Mouse (Mus musculus) heart, embryonic 15.5 days (tissue): ENCODE results near the gene Anks1b. TPM values are rescaled to one million over a fixed set of nuclear protein-coding genes. Genes with fewer than 3 reads are reported as not detected.

ENCODE experiments used
- ATAC-seq: fragments of 200-750 bp; cut with Nextera tagmentation; replicated peaks from 2 replicates; pipeline ENCODE4 v1.8.0; 2017; ENCODE audit warnings: low read depth, moderate TSS enrichment; ENCODE audit not compliant: insufficient number of reproducible peaks, insufficient read depth, low FRiP score
- H3K27ac ChIP-seq: fragments of 300-500 bp; sonication (generic); 2 replicates; pipeline ENCODE4 v1.5.1; 2015; ENCODE audit warnings: mild to moderate bottlenecking, inconsistent platforms
- H3K27me3 ChIP-seq: fragments of 300-500 bp; sonication (generic); 2 replicates; pipeline ENCODE4 v1.6.1; 2015; ENCODE audit warnings: inconsistent platforms
- H3K36me3 ChIP-seq: fragments of 300-500 bp; sonication (generic); 2 replicates; pipeline ENCODE4 v1.6.1; 2015; ENCODE audit warnings: mild to moderate bottlenecking, inconsistent platforms
- H3K4me1 ChIP-seq: fragments of 300-500 bp; sonication (generic); replicated peaks from 2 replicates; pipeline ENCODE4 v1.6.1; 2015; ENCODE audit warnings: inconsistent platforms
- H3K4me2 ChIP-seq: fragments of 300-500 bp; sonication (generic); 2 replicates; pipeline ENCODE4 v1.6.1; 2015; ENCODE audit warnings: inconsistent platforms, mild to moderate bottlenecking, moderate library complexity
- H3K4me3 ChIP-seq: fragments of 300-500 bp; sonication (generic); 2 replicates; pipeline ENCODE4 v1.5.1; 2015; ENCODE audit warnings: mild to moderate bottlenecking, inconsistent platforms
- H3K9ac ChIP-seq: fragments of 300-500 bp; sonication (generic); 2 replicates; pipeline ENCODE4 v1.6.1; 2015; ENCODE audit warnings: mild to moderate bottlenecking, inconsistent platforms
- H3K9me3 ChIP-seq: fragments of 300-500 bp; sonication (generic); replicated peaks from 2 replicates; pipeline ENCODE4 v1.6.1; 2016; ENCODE audit warnings: inconsistent platforms
- WGBS: fragments of 180-500 bp; shearing (Covaris S2); methylation state at CpG from one replicate; pipeline ENCODE4 v1.1.7; 2015; ENCODE audit warnings: mixed read lengths; 5-methylcytosine and 5-hydroxymethylcytosine counted together
- polyA plus RNA-seq: library from polyadenylated mRNA; unstranded; fragments of >200 nt; fragmentation: Nextera tagmentation; extraction: Ambion mirVana; gene quantifications from 2 replicates; pipeline ENCODE4 v1.2.1, GENCODE M21; 2015

The Anks1b gene
- polyA plus RNA-seq, 1 experiment from 2014 or later = 0.79 TPM

DNA sequence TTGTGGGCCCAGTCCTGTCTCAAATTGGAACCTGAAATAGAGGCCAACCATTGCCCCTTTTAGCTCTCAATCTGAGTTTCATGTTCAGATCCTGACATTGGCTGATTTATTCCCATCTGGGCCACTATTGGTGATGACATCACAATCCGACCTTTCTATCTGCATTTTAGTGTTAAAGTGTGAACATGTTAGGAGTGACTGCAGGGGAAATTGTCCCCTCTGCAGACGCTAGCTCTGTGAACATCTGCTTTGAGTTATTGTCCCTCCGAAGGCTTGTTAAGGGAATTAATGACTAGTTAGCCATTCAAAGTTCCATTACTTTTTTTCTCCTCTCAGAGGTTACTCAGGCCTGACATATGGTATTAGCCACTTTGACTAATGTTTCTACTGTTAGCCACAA is 810.5 kb downstream of the Anks1b start:
- WGBS = 46% methylated on average over 3 of the region's 3 CpGs
- H3K27ac ChIP-seq = no peak overlapping the region
- H3K36me3 ChIP-seq = no peaks in the 10 kb centered on the region
- no peak overlapping the region for H3K4me2 ChIP-seq
- no peaks in the 10 kb centered on the region for H3K27me3 ChIP-seq
- no peak overlapping the region for H3K9ac ChIP-seq
- ATAC-seq = no peak
- H3K4me1 ChIP-seq = no peaks in the 10 kb centered on the region
- H3K4me3 ChIP-seq = no peak overlapping the region
- H3K9me3 ChIP-seq = no peaks in the 10 kb centered on the region

DNA sequence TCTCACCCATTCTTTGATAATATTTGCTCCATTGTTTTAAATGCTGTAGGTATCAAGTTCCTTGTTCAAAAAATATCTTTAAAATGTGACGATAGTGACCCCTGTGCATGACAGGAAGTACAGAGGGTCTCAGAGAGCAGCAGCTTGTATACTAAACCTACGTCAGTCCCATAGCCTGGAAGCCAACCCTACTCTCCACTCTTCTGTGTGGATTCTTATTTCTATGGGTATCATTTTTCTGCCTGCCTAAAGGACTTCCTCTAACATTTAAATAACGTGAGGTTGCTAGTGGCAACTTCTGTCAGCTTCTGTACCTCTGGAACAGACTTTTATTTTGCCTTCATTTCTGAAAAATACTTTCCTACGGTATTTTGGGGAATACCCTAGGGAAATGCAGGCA is 812.1 kb downstream of the Anks1b start:
- ATAC-seq = no peak

DNA sequence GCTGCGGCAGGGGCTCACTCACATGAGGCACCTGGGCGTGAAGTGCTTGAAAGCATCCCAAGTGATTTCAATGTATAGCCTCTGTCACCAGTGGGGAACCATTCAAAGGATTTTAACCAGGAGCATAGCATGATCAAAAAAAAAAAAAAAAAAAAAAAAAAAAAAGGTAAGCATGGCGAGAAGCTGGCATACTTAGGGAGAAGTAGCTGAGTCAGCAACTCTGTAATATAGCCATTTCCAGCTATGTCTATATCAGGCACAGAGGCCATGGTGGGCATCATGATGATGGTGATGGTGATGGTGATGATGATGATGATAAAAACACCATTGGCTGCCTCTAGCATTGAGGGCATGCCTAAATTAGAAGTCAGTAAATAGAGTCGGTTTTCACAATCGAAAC is 814.8 kb downstream of the Anks1b start:
- no peak for ATAC-seq
- H3K27me3 ChIP-seq = no peaks in the 10 kb centered on the region
- H3K9ac ChIP-seq = no peak overlapping the region
- H3K27ac ChIP-seq = no peak overlapping the region
- WGBS = 90% methylated on average over 5 of the region's 5 CpGs
- no peaks in the 10 kb centered on the region for H3K36me3 ChIP-seq
- no peak overlapping the region for H3K4me3 ChIP-seq
- H3K4me2 ChIP-seq = no peak overlapping the region
- no peaks in the 10 kb centered on the region for H3K9me3 ChIP-seq
- no peaks in the 10 kb centered on the region for H3K4me1 ChIP-seq

More for the DNA sequence above, 812.1 kb downstream of the Anks1b start:
- Histone ChIP-seq H3K36me3 (no peaks in the 10 kb centered on the region), H3K4me3 (no peak overlapping the region), H3K9ac (no peak overlapping the region), H3K27ac (no peak overlapping the region), H3K4me2 (no peak overlapping the region), H3K4me1 (no peaks in the 10 kb centered on the region), H3K9me3 (no peaks in the 10 kb centered on the region), H3K27me3 (no peaks in the 10 kb centered on the region)
- 62% methylated on average over 4 of the region's 4 CpGs for WGBS

DNA sequence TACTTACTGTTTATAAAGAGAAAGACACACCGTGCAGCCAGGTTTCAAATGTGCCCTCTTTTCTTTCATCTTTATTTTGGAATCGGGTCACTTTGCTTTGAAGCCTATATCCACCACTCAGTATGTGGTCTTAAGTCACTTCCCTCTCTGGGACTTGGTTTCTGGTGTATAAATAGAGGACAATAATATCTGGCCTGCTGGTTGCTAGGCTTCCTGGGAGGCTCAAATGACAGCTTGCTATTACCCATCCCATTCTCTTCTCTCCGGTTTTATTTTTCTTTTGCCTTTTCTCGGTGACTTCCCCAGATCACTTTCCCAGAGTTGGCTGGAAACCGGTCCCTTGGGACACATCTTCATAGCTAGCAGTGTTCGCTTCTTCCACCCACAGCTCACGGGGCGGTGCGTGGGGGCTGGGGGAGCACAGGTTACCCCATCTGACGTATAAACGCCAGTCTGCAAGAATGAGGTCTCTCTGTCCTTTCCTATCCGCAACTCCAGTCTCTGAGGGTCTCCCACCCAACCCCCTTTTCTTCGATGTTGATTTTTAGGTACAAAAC is 815.5 kb downstream of the Anks1b start:
- no peaks in the 10 kb centered on the region for H3K36me3 ChIP-seq
- no peak overlapping the region for H3K4me3 ChIP-seq
- no peak for ATAC-seq
- no peak overlapping the region for H3K27ac ChIP-seq
- WGBS = 81% methylated on average over 13 of the region's 13 CpGs
- H3K4me1 ChIP-seq = no peaks in the 10 kb centered on the region
- H3K27me3 ChIP-seq = no peaks in the 10 kb centered on the region
- H3K4me2 ChIP-seq = no peak overlapping the region
- H3K9ac ChIP-seq = no peak overlapping the region
- H3K9me3 ChIP-seq = no peaks in the 10 kb centered on the region

DNA sequence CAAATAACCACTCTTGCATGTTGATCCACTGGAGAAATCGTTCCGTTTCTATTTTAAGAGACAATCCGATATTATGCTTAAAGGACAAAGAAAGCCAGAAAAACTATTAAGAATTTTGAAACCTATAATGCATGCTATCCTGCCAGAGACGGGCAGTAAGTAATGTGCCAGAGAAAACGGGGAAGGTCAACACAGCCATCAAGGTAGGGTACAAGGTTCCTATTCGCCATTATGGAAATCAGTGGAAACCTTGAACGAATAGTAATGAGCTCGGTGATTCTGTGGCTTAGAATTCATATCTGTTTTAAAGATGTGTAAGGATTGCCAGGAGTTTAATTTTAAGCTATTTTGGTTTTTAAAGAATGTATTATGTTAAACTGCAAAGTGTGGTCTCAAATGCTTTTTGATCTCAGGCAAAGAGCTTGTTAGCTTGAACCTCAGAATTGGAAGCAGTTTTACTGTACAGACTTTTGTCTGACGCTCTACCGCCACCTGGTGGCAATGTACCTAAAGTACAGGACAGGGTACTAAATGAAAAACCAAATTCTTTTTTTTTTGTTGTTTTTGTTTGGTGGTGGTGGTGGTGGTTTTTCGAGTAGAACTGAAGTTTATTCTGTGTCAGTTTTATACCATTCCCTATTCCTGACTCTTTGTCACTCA is 816.7 kb downstream of the Anks1b start:
- Histone ChIP-seq H3K36me3 (no peaks in the 10 kb centered on the region), H3K4me1 (no peaks in the 10 kb centered on the region), H3K27me3 (no peaks in the 10 kb centered on the region), H3K4me2 (no peak overlapping the region), H3K9me3 (no peaks in the 10 kb centered on the region), H3K9ac (no peak overlapping the region), H3K27ac (no peak overlapping the region), H3K4me3 (no peak overlapping the region)
- WGBS = 57% methylated on average over 11 of the region's 11 CpGs
- ATAC-seq = no peak

DNA sequence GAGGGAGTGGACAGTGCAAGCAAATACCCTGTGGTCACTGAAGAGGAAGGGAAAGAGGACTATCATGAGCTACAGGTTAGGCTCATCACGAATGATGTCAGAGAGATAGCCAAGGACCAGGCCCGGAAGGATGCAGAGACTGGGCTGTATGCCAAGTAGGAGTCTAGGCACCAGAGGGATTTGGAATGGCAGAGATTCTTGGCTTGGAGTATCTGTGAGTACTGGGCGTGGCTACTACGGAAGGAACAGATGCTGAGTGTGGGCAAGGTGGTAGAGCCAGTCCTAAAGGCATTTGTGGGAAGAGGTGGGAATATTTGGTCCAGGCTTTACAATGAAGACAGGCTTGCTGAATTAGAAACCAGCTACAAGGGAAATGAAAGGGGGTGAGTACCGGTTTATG is 823.4 kb downstream of the Anks1b start:
- H3K4me1 ChIP-seq = peaks cover 4% of the 10 kb centered on the region; the same call in 1 of the 2 replicates
- no peak overlapping the region for H3K4me2 ChIP-seq
- H3K36me3 ChIP-seq = no peaks in the 10 kb centered on the region
- no peak overlapping the region for H3K4me3 ChIP-seq
- WGBS = 68% methylated on average over 5 of the region's 5 CpGs
- no peak overlapping the region for H3K27ac ChIP-seq
- ATAC-seq = no peak
- no peaks in the 10 kb centered on the region for H3K9me3 ChIP-seq
- no peaks in the 10 kb centered on the region for H3K27me3 ChIP-seq
- H3K9ac ChIP-seq = no peak overlapping the region

DNA sequence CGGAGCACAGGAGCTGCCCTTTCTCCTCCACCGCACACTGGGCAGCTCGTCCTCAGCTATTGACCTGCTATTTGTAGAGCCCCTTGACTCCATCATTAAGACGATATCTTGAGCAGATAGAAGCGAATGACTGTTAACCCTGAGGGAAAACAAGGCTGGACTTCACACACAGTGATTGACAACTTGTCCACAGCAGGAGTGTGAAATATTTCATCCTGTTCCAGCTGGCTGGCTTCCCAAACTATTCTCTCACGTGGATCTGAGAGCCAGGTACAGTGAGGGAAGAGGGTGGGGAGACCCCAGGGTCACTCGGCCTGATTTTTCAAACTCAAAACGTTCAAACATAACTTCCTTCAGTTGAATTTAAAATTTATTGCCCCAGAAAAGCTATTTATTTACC is 824.1 kb downstream of the Anks1b start:
- Histone ChIP-seq H3K4me2 (no peak overlapping the region), H3K9ac (no peak overlapping the region), H3K27me3 (no peaks in the 10 kb centered on the region), H3K27ac (no peak overlapping the region), H3K4me1 (peaks cover 4% of the 10 kb centered on the region; the same call in 1 of the 2 replicates), H3K36me3 (no peaks in the 10 kb centered on the region), H3K9me3 (no peaks in the 10 kb centered on the region), H3K4me3 (no peak overlapping the region)
- WGBS = 37% methylated on average over 8 of the region's 8 CpGs
- no peak for ATAC-seq

DNA sequence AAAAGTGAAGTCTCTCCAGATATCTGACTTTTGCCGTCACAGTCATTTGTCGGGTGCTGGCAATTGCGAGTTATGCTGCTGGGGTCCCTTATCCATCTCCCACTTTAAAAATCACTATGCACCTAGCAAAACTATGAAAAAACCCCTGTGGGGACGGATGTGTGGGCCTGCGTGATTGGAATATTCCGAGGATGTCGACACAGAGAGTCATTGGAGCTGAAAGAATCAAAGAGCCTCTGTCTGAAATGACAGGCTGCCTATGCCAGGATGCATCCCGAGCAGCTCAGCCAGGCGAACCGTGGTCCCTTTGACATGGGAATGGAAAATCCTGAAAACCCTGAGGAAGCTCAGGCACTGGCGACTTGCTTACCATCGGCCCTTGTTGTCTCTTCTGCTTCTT is 825.9 kb downstream of the Anks1b start:
- ATAC-seq = no peak
- Histone ChIP-seq H3K4me3 (no peak overlapping the region), H3K36me3 (no peaks in the 10 kb centered on the region), H3K27me3 (no peaks in the 10 kb centered on the region), H3K4me1 (peaks cover 4% of the 10 kb centered on the region; the same call in 1 of the 2 replicates), H3K9me3 (no peaks in the 10 kb centered on the region), H3K27ac (no peak overlapping the region), H3K9ac (no peak overlapping the region), H3K4me2 (no peak overlapping the region)
- 86% methylated on average over 12 of the region's 12 CpGs for whole genome bisulfite sequencing

DNA sequence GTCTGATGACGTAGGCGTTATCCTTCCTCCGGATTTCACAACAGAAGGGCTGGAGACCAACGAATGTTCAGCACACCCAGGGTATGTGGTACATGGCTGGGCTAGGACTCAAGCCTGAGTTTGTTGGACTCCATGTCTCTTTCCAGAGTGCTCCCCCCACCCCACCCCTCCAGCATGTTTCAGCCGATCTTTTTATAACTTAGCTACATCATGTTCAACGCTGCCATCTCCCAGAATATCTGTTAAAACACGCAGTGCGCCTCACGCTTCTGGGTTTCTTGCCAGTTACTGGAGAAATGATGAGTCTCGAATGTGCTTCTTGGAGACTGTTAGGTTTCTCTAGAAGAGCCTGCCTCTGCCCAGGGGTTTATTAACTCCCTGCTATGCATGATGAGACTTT is 831.3 kb downstream of the Anks1b start:
- Histone ChIP-seq H3K36me3 (no peaks in the 10 kb centered on the region), H3K27me3 (no peaks in the 10 kb centered on the region), H3K4me2 (no peak overlapping the region), H3K9ac (no peak overlapping the region), H3K9me3 (no peaks in the 10 kb centered on the region), H3K27ac (no peak overlapping the region), H3K4me1 (no peaks in the 10 kb centered on the region), H3K4me3 (no peak overlapping the region)
- WGBS = 79% methylated on average over 10 of the region's 10 CpGs
- ATAC-seq = no peak

DNA sequence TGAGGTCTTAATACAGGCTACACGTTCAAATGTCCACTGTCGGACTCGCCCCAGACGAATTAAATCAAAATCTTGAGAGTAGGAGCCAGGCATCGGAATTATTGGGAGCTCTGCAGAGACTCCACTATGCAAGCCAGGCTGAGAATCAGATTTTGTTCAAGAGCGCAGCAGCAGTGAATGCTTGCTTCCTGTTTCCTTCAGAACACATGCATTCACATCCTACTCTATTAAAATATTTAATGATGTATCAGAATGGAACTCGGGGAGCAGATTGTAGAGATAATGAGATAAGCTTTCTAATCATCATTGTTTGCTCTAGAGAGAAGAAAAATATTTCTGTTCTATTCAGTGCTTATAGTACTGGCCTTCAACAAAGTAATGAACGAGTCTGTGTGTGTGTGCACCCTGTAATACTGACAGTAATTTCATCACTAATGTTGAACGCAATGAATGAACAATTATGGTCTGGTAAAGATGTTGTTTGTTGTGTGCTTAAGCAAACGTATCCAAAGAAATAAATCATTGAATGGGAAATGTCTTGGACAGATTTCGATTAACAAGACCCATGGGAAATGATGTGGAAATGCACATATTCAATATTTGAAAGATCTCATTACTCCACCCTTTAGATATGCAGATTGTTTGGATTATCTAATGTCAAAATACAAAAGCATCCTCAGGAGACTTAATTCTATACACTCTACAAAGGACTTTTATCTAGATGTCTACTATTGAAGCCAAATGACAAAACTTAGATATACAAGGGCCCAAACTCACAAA is 835.7 kb downstream of the Anks1b start:
- H3K27ac ChIP-seq = no peak overlapping the region
- H3K4me2 ChIP-seq = no peak overlapping the region
- no peaks in the 10 kb centered on the region for H3K4me1 ChIP-seq
- no peak overlapping the region for H3K4me3 ChIP-seq
- no peak overlapping the region for H3K9ac ChIP-seq
- H3K27me3 ChIP-seq = no peaks in the 10 kb centered on the region
- no peak for ATAC-seq
- no peaks in the 10 kb centered on the region for H3K9me3 ChIP-seq
- WGBS = 67% methylated on average over 11 of the region's 11 CpGs
- H3K36me3 ChIP-seq = no peaks in the 10 kb centered on the region

DNA sequence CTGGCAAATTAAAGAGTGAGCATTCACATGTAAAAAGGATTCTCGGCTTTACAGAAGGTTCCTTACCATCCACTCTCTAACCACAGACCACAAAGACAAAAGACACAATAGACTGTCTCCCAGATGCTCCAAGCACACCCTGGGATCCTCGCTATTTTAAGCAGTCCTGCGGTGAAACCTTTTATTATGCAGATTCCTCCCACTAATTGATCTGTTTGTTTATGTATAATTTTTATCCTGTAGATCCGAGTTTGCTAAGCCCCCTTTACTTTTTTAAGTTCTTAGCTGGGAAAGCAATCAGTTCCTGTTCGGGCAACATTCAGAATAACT is 836.3 kb downstream of the Anks1b start:
- Histone ChIP-seq H3K4me2 (no peak overlapping the region), H3K27me3 (no peaks in the 10 kb centered on the region), H3K4me1 (no peaks in the 10 kb centered on the region), H3K27ac (no peak overlapping the region), H3K4me3 (no peak overlapping the region), H3K9ac (no peak overlapping the region), H3K9me3 (no peaks in the 10 kb centered on the region), H3K36me3 (no peaks in the 10 kb centered on the region)
- ATAC-seq = no peak
- WGBS = 35% methylated on average over 5 of the region's 5 CpGs

DNA sequence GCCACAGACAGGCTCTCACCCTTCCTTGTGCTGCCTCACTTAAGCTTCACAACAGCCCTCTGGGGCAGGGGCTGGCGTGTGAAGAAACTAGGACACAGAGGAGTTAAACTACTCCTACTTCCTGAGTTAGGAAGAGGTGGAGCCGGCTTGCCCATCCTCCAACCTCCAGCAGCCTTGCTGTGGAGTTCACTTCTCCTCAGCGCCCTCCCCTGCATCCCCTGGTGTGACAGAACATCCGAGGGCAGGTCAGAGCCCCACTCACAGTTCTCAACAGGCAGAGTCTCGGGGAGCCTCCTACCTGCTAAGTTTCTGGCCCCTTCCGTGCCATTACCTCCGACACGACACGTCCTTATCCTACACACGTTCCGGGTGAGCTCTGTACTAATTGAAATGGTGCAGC is 844.7 kb downstream of the Anks1b start:
- H3K36me3 ChIP-seq = no peaks in the 10 kb centered on the region
- 47% methylated on average over 11 of the region's 11 CpGs for WGBS
- peaks cover 3% of the 10 kb centered on the region; the same call in 1 of the 2 replicates for H3K27me3 ChIP-seq
- H3K27ac ChIP-seq = no peak overlapping the region
- H3K9me3 ChIP-seq = no peaks in the 10 kb centered on the region
- H3K4me1 ChIP-seq = peaks cover 1% of the 10 kb centered on the region; the same call in 1 of the 2 replicates
- H3K4me3 ChIP-seq = no peak overlapping the region
- no peak overlapping the region for H3K9ac ChIP-seq
- no peak for ATAC-seq
- no peak overlapping the region for H3K4me2 ChIP-seq
